Comparison of ENCODE assay signal across 28 mouse cellular contexts in the genomic region with DNA sequence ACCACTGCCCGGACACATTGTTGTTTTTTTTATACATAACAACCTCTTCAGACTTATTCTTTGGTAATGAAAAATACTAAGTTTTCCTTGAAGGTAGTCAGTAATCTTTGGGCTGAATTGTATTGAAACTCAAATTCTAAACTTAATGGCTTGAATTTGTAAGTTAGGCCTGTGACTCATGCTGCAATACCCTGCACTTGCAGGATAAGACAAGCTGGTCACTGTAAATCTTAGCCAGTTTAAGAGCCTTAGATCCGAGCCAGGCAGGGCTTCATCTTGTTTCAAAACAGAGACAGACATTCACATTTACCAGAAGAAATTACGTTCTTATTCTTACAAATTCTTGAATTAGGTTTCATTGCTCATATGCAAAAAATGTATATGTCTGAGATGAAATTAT.
"Had no signal": no experiment of that assay in that cellular context is flagged by ENCODE, and none has a peak within 500 bp of the region (broad histone marks: within the 10 kb centered on the region; RNA-seq: fewer than 3 reads in every experiment).

No protein-coding gene starts in this region.

- H3K4me2 ChIP-seq: heart, embryonic 11.5 days; heart, embryonic 12.5 days; heart, embryonic 13.5 days; heart, embryonic 15.5 days; hindbrain, embryonic 12.5 days; hindbrain, embryonic 13.5 days; hindbrain, embryonic 14.5 days; hindbrain, embryonic 15.5 days; intestine, embryonic 15.5 days; kidney, embryonic 15.5 days had no signal

- H3K27me3 ChIP-seq: heart, embryonic 12.5 days; heart, embryonic 13.5 days; heart, embryonic 15.5 days; hindbrain, embryonic 12.5 days; hindbrain, embryonic 13.5 days; hindbrain, embryonic 15.5 days; intestine, embryonic 15.5 days; kidney, embryonic 15.5 days had no signal

- DNase-seq: heart, postnatal 10 days; heart, postnatal 14 days; heart, postnatal 36 days; heart, postnatal 4 days; kidney, adult 11 months; kidney, adult 18-20 months; kidney, adult 2 months; kidney, adult 8-10 months; kidney, adult 9 months; kidney, postnatal 10 days; kidney, postnatal 14 days; kidney, postnatal 25 days; kidney, postnatal 36 days; layer of hippocampus, postnatal 36 days had no signal

- H3K36me3 ChIP-seq: heart, embryonic 10.5 days; heart, embryonic 12.5 days; heart, embryonic 13.5 days; heart, embryonic 15.5 days; hindbrain, embryonic 10.5 days; hindbrain, embryonic 12.5 days; hindbrain, embryonic 13.5 days; hindbrain, embryonic 15.5 days; intestine, embryonic 15.5 days; kidney, embryonic 15.5 days had no signal

- H3K4me3 ChIP-seq: heart, embryonic 10.5 days; heart, embryonic 12.5 days; heart, embryonic 13.5 days; heart, embryonic 15.5 days; hindbrain, embryonic 10.5 days; hindbrain, embryonic 12.5 days; hindbrain, embryonic 13.5 days; hindbrain, embryonic 15.5 days; intestine, embryonic 15.5 days; kidney, embryonic 15.5 days; layer of hippocampus, adult 2 months; left cerebral cortex, adult 2 months had no signal
